Mouse (Mus musculus) lung, postnatal 0 days (tissue): ENCODE measurements around the gene Orm3.

Source experiments
- CTCF ChIP-seq: IDR thresholded peaks from 2 replicates; pipeline ENCODE4 v1.5.1; 2016; ENCODE audit warnings: antibody characterized with exemption, mild to moderate bottlenecking
- EP300 ChIP-seq: IDR thresholded peaks from 2 replicates; pipeline ENCODE4 v1.6.1; 2016; ENCODE audit warnings: antibody characterized with exemption, mild to moderate bottlenecking, control low read depth

GRCm38 (mm10) chr4:63316076-63316746 lies 39.8 kb upstream of the Orm3 start:
- no peak for TF ChIP-seq CTCF
- TF ChIP-seq EP300, result no peak
